Mouse (Mus musculus): Measurements from ENCODE around the gene Prickle2. TPM values are rescaled to one million over a fixed set of nuclear protein-coding genes. Genes with fewer than 3 reads are reported as not detected.

Gene Prickle2
- polyA plus RNA-seq, 1 experiment, result 1.1 TPM

GRCm38 (mm10) chr6:92481690-92481956, 224.3 kb downstream of the Prickle2 start:
- no peak overlapping the region for H3K27ac ChIP-seq (ENCODE audit: insufficient read depth, low read length)

GRCm38 (mm10) chr6:92480941-92481689, 224.8 kb downstream of the Prickle2 start:
- Histone ChIP-seq H3K36me3 (ENCODE audit: control insufficient read depth, insufficient read depth, low read length) (no peaks in the 10 kb centered on the region), H3K27me3 (ENCODE audit: control insufficient read depth, insufficient read depth, low read length) (no peaks in the 10 kb centered on the region), H3K27ac (ENCODE audit: insufficient read depth, low read length) (peak overlapping the region; percentile 40; the same call in 1 of the 2 replicates), H3K4me1 (ENCODE audit: control insufficient read depth, insufficient read depth, insufficient read length) (no peaks in the 10 kb centered on the region), H3K4me3 (ENCODE audit: extremely low read depth, insufficient read depth, insufficient read length) (peak overlapping the region; percentile 25; the same call in 1 of the 2 replicates)
- DNase-seq (ENCODE audit: low read depth in 1 of 2, low spot score in 2 of 2), result no peak
- TF ChIP-seq CTCF (IDR thresholded peaks at IDR 0.05; ENCODE audit: extremely low read depth, insufficient read depth, insufficient read length, insufficient replicate concordance), result no peak
- TF ChIP-seq POLR2A (IDR thresholded peaks at IDR 0.05; ENCODE audit: low read depth, low read length), result no peak
- WGBS, result 8% methylated on average over 21 of the region's 21 CpGs

More at GRCm38 (mm10) chr6:92481690-92481956, 224.3 kb downstream of the Prickle2 start:
- no peaks in the 10 kb centered on the region for H3K27me3 ChIP-seq (ENCODE audit: control insufficient read depth, insufficient read depth, low read length)
- H3K4me1 ChIP-seq (ENCODE audit: control insufficient read depth, insufficient read depth, insufficient read length), result no peaks in the 10 kb centered on the region
- no peak for DNase-seq (ENCODE audit: low read depth in 1 of 2, low spot score in 2 of 2)
- H3K36me3 ChIP-seq (ENCODE audit: control insufficient read depth, insufficient read depth, low read length), result no peaks in the 10 kb centered on the region
- TF ChIP-seq CTCF (IDR thresholded peaks at IDR 0.05; ENCODE audit: extremely low read depth, insufficient read depth, insufficient read length, insufficient replicate concordance) (no peak), POLR2A (IDR thresholded peaks at IDR 0.05; ENCODE audit: low read depth, low read length) (no peak)
- H3K4me3 ChIP-seq (ENCODE audit: extremely low read depth, insufficient read depth, insufficient read length), result no peak overlapping the region
- WGBS, result 42% methylated on average over 1 of the region's 1 CpGs

GRCm38 (mm10) chr6:92478612-92479011, 227.3 kb downstream of the Prickle2 start:
- Histone ChIP-seq H3K36me3 (ENCODE audit: control insufficient read depth, insufficient read depth, low read length) (no peaks in the 10 kb centered on the region), H3K27ac (ENCODE audit: insufficient read depth, low read length) (no peak overlapping the region), H3K4me1 (ENCODE audit: control insufficient read depth, insufficient read depth, insufficient read length) (no peaks in the 10 kb centered on the region), H3K4me3 (ENCODE audit: extremely low read depth, insufficient read depth, insufficient read length) (no peak overlapping the region), H3K27me3 (ENCODE audit: control insufficient read depth, insufficient read depth, low read length) (no peaks in the 10 kb centered on the region)
- no peak for TF ChIP-seq CTCF (IDR thresholded peaks at IDR 0.05; ENCODE audit: extremely low read depth, insufficient read depth, insufficient read length, insufficient replicate concordance)
- WGBS, result 92% methylated on average over 1 of the region's 1 CpGs
- DNase-seq (ENCODE audit: low read depth in 1 of 2, low spot score in 2 of 2), result no peak

GRCm38 (mm10) chr6:92477621-92478020, 228.3 kb downstream of the Prickle2 start:
- no peak overlapping the region for H3K4me3 ChIP-seq (ENCODE audit: extremely low read depth, insufficient read depth, insufficient read length)
- H3K4me1 ChIP-seq (ENCODE audit: control insufficient read depth, insufficient read depth, insufficient read length), result no peaks in the 10 kb centered on the region
- 94% methylated on average over 2 of the region's 2 CpGs for WGBS
- H3K27me3 ChIP-seq (ENCODE audit: control insufficient read depth, insufficient read depth, low read length), result no peaks in the 10 kb centered on the region
- H3K36me3 ChIP-seq (ENCODE audit: control insufficient read depth, insufficient read depth, low read length), result no peaks in the 10 kb centered on the region
- TF ChIP-seq POLR2A (IDR thresholded peaks at IDR 0.05; ENCODE audit: low read depth, low read length), result no peak
- no peak for TF ChIP-seq CTCF (IDR thresholded peaks at IDR 0.05; ENCODE audit: extremely low read depth, insufficient read depth, insufficient read length, insufficient replicate concordance)
- DNase-seq (ENCODE audit: low read depth in 1 of 2, low spot score in 2 of 2), result no peak
- H3K27ac ChIP-seq (ENCODE audit: insufficient read depth, low read length), result no peak overlapping the region

DNA sequence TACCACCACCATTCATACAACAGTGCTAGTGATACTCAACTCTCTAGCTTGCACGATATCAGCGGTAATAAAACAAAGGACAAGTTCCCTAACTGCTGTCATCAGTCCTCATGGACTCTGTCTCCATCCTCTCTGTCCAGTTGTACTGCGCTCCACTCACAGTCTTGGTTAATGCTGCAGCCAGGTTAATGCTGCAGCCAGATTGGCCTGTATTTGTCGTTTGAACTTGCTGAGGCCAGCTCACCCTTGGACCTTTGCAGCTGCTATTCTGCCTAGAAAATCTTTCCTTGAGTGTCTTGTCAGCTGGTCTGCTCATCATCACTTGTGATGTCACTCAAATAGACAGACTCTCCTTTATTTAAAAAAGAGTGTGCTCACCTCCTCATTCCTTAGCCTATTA, 236.5 kb downstream of the Prickle2 start:
- Histone ChIP-seq H3K4me3 (ENCODE audit: extremely low read depth, insufficient read depth, insufficient read length) (no peak overlapping the region), H3K27ac (ENCODE audit: insufficient read depth, low read length) (no peak overlapping the region), H3K4me1 (ENCODE audit: control insufficient read depth, insufficient read depth, insufficient read length) (no peaks in the 10 kb centered on the region), H3K36me3 (ENCODE audit: control insufficient read depth, insufficient read depth, low read length) (no peaks in the 10 kb centered on the region), H3K27me3 (ENCODE audit: control insufficient read depth, insufficient read depth, low read length) (no peaks in the 10 kb centered on the region)
- no peak for TF ChIP-seq CTCF (IDR thresholded peaks at IDR 0.05; ENCODE audit: extremely low read depth, insufficient read depth, insufficient read length, insufficient replicate concordance)
- TF ChIP-seq POLR2A (IDR thresholded peaks at IDR 0.05; ENCODE audit: low read depth, low read length), result no peak
- no peak for DNase-seq (ENCODE audit: low read depth in 1 of 2, low spot score in 2 of 2)
- 88% methylated on average over 4 of the region's 4 CpGs for WGBS

DNA sequence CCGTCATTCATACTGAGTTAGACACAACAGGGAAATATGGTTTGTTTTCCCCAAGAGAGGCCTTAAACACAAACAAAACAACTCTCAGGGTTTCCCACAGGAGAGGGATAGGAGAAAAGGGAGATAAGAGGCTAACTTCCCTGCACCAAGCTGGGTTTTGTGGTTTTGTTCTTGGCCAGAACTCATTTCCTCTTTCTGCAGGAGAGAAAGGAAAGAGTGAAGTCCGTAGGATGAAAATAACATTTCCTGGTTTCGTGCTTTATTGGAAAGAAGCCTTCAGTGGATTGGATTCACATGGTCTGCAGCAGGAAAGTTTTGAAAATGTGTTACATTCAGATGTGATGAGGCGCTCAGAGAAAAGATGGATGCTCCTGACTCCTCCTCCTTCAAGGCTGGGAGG, 237.1 kb downstream of the Prickle2 start:
- Histone ChIP-seq H3K36me3 (ENCODE audit: control insufficient read depth, insufficient read depth, low read length) (no peaks in the 10 kb centered on the region), H3K4me3 (ENCODE audit: extremely low read depth, insufficient read depth, insufficient read length) (no peak overlapping the region), H3K27ac (ENCODE audit: insufficient read depth, low read length) (no peak overlapping the region), H3K4me1 (ENCODE audit: control insufficient read depth, insufficient read depth, insufficient read length) (no peaks in the 10 kb centered on the region), H3K27me3 (ENCODE audit: control insufficient read depth, insufficient read depth, low read length) (no peaks in the 10 kb centered on the region)
- 29% methylated on average over 4 of the region's 4 CpGs for WGBS
- TF ChIP-seq POLR2A (IDR thresholded peaks at IDR 0.05; ENCODE audit: low read depth, low read length) (no peak), CTCF (IDR thresholded peaks at IDR 0.05; ENCODE audit: extremely low read depth, insufficient read depth, insufficient read length, insufficient replicate concordance) (no peak)
- no peak for DNase-seq (ENCODE audit: low read depth in 1 of 2, low spot score in 2 of 2)

DNA sequence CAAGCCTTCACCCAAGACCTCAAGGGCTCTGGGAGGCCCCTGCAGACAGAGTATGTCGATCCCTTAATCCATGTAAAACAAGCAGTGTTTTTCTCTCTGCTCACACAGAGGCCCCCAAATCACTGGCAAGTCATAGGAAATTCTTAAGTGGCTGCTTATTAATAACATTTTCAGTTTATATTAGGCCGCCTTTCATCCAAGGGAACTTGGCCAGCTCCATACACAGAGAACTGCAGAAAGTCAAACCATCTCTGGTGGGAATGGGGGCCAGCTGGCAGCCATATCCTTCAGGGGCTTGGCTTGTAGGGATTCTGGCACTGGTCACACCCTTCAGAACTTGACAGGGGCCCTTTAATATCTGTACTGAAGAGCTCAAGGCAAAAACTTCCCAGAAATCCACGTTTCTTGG, 237.6 kb downstream of the Prickle2 start:
- WGBS, result 53% methylated on average over 3 of the region's 3 CpGs
- H3K36me3 ChIP-seq (ENCODE audit: control insufficient read depth, insufficient read depth, low read length), result no peaks in the 10 kb centered on the region

More for the DNA sequence above, 237.6 kb downstream of the Prickle2 start:
- Histone ChIP-seq H3K27me3 (ENCODE audit: control insufficient read depth, insufficient read depth, low read length) (no peaks in the 10 kb centered on the region), H3K4me1 (ENCODE audit: control insufficient read depth, insufficient read depth, insufficient read length) (no peaks in the 10 kb centered on the region), H3K4me3 (ENCODE audit: extremely low read depth, insufficient read depth, insufficient read length) (no peak overlapping the region), H3K27ac (ENCODE audit: insufficient read depth, low read length) (no peak overlapping the region)
- TF ChIP-seq CTCF (IDR thresholded peaks at IDR 0.05; ENCODE audit: extremely low read depth, insufficient read depth, insufficient read length, insufficient replicate concordance) (no peak), POLR2A (IDR thresholded peaks at IDR 0.05; ENCODE audit: low read depth, low read length) (no peak)
- no peak for DNase-seq (ENCODE audit: low read depth in 1 of 2, low spot score in 2 of 2)

All from spleen, adult 2 months (tissue).